Mouse (Mus musculus) layer of hippocampus, adult 2 months (tissue): ENCODE measurements around the gene Parp8. TPM values are rescaled to one million over a fixed set of nuclear protein-coding genes. Genes with fewer than 3 reads are reported as not detected.

Experiments used
- DNase-seq, 2 experiments: peaks; one replicate each; pipeline ENCODE4 v3.0.0; 2022; ENCODE audit warnings: low spot score in 2 of 2
- H3K27ac ChIP-seq: fragments of 200-600 bp; 2 replicates; pipeline ENCODE4 v1.8.1; 2022
- H3K4me3 ChIP-seq: fragments of 200-600 bp; 2 replicates; pipeline ENCODE4 v1.8.1; 2022; ENCODE audit warnings: mild to moderate bottlenecking
- CTCF ChIP-seq: fragments of 200-600 bp; conservative IDR thresholded peaks from 2 replicates; pipeline ENCODE4 v1.8.1; 2022; ENCODE audit warnings: antibody characterized with exemption, mild to moderate bottlenecking, moderate library complexity
- total RNA-seq, 2 experiments: library from RNA; stranded (reverse); gene quantifications; 2 replicates each; pipeline ENCODE4 v1.2.3; 2021

Gene Parp8
- total RNA-seq, 2 experiments from 2014 or later: 34.6 to 37.6 TPM

DNA sequence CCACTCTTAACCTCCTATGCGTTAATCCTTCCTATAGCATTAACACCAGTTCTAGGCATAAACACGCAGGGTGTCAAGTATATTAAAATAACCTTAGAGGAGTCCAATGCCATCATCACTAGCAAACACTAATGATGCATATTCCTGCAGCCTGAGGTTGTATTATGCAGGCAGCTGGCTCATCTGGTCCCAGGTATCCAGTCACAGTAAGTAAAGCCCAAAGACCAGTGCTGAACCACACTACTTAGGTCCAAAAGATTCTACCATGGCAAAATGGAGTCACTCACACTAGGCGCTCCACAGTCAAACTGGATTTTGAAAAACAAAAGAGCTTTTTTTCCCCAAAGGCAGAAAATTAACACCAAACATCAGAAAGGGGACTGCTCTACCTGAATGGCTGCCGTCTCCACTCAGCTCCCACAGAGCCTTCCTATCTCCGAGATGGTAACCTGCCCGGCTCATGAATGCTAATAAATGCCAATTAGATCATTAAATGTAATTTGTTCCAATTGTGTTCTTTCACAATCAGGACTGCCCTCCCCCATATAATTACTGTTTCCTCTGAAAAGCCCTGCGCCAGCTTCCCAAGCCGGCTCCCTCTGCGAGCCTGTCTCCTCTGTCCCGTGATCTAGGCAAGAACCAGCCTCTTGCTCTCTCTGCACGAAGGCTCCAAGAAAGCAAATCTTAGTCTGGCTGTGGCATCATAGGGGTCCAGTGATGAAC, 54.5 kb downstream of the Parp8 start:
- Histone ChIP-seq H3K27ac (no peak overlapping the region), H3K4me3 (peak overlapping the region; percentile 28)
- TF ChIP-seq CTCF: no peak
- peak in 1 of 2 experiments; percentile 26 for DNase-seq

GRCm38 (mm10) chr13:116969650-116970049, 55.7 kb downstream of the Parp8 start:
- Histone ChIP-seq H3K4me3 (no peak overlapping the region), H3K27ac (no peak overlapping the region)
- no peak for DNase-seq
- TF ChIP-seq CTCF: no peak

- Histone ChIP-seq H3K4me3 (no peak overlapping the region), H3K27ac (no peak overlapping the region)
- DNase-seq: no peak
- no peak for TF ChIP-seq CTCF
Observed at GRCm38 (mm10) chr13:116968906-116969305, 56.4 kb downstream of the Parp8 start.

DNA sequence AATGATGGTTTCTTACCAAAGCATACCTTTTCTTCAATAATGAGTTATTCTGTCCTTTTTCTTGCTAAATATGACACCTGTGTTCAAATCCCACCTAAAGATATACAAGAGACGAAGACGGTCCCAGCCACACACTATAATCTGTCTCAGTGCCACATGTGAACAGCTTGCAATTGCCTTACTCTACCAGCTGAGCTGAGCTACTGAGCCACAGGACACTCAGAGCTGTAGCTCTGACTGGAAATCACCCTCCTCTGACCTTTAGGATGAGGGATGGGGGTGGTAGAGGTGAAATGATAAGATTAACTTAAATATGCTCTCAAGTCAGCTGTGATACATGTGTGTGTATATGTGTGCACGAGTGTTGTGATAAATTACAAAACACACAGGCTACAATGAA, 57.9 kb downstream of the Parp8 start:
- TF ChIP-seq CTCF: no peak
- H3K27ac ChIP-seq: no peak overlapping the region
- DNase-seq: no peak

DNA sequence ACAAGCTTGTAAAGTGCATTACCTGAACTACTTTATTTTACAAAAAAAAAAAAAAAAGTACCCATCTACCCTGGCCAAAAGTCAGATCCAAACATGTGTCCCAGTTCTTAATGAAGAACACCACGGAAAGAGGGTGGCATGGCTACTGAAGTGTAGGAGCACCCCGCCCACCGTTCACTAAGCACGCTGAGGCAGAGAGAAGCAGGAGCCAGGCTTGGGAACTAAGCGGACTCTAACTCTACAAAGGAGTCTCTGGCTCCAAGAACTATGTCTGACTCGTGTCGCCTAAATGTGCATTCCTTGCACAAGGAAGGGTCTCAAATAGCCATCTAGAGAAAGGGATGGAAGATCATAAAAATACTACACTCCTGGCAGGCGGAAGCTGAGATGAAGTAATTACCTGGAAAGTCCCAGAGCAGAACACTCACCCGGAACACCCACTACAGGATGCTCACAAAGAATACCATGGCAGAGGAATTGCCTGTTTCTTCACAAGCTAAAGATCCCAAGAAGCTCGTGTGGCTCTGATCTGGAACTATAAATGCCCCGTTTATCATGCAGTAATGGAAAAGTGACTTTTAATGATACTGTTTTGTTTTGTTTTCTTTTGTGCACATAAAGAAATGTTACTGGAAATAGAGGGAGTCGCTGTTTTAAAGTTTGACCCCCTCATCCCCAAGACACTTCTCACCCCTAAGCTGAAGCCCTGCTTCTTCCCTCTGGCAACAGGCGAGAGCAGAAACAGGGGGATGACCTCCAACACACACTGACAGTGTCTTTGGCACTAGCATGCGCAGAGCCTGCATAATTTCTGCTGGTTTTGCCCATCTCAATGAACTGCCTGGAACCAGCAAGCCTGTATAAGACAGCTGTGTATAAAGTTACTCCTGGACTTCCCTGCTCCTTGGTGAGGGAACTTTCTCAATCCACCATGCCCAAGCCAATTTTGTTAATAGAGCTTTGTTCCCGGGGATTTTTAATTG, 62.6 kb downstream of the Parp8 start:
- H3K4me3 ChIP-seq: no peak overlapping the region
- TF ChIP-seq CTCF: no peak
- peak overlapping the region; percentile 6; the same call in 1 of the 2 replicates for H3K27ac ChIP-seq
- DNase-seq: no peak

More for the DNA sequence above, 57.9 kb downstream of the Parp8 start:
- H3K4me3 ChIP-seq: no peak overlapping the region

DNA sequence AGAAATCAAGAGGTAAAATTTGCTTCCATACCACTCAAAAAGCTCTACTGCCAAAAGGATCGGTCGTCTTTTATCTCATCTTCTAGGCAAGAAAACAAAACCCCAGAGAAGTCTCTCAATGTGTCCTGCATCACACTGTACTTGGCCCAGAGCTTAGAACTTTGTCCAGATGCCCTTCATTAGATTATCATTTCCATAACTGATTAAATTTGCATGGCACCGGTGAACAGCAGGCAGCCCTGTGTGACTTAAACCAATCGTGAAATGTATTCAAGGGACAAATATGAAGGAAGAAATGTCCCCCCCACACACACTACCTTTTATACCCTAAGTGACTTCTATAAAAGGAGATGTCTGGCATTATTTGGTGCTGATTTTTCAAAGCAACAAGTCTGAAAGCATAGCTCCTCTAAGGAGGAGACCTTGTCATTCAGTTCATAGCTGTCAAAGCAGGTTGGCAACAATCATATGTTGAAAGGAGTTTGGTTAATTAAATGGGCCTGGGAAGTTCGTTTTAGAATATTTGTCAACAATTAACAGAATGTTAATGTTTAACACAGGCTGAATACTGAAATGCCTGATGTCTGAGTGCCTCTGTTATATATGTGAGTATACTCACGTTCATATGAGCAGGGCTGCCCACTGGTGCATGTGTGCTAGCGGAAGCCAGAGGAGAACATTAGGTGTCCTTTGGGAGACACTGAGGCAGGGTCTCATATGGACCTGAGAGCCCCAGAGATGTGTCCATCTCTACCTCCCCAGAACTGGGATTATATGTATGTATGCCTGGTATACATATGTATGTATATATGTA, 66.4 kb downstream of the Parp8 start:
- no peak overlapping the region for H3K27ac ChIP-seq
- no peak overlapping the region for H3K4me3 ChIP-seq
- TF ChIP-seq CTCF: no peak
- DNase-seq: no peak

- DNase-seq: no peak
- no peak for TF ChIP-seq CTCF
- Histone ChIP-seq H3K27ac (no peak overlapping the region), H3K4me3 (no peak overlapping the region)
Observed at GRCm38 (mm10) chr13:116957577-116957976, 67.8 kb downstream of the Parp8 start.

GRCm38 (mm10) chr13:116951336-116951735, 74.0 kb downstream of the Parp8 start:
- no peak for DNase-seq
- Histone ChIP-seq H3K27ac (no peak overlapping the region), H3K4me3 (no peak overlapping the region)
- no peak for TF ChIP-seq CTCF

- Histone ChIP-seq H3K27ac (no peak overlapping the region), H3K4me3 (no peak overlapping the region)
- TF ChIP-seq CTCF: no peak
- DNase-seq: no peak
Observed at GRCm38 (mm10) chr13:116949527-116949926, 75.8 kb downstream of the Parp8 start.

DNA sequence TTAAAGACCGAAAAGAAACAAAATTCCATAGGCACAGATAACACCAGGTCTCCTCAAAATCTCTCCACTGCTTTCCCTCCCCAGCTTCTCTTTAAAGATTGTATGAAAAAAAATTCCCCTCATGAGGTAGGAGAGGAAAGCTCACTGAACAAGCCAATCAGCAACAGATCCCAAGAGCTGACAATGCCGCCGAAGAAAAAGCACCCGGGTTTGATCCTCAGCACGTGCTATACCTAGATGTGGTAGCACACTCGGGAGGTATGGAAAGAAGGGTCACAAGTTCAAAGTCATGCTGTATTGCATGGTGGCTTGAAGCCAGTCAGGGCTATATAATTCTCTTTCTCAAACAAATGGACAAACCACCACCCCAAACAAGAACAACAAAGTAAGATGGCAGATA, 76.3 kb downstream of the Parp8 start:
- no peak for TF ChIP-seq CTCF
- no peak overlapping the region for H3K4me3 ChIP-seq
- no peak overlapping the region for H3K27ac ChIP-seq
- no peak for DNase-seq

- Histone ChIP-seq H3K27ac (no peak overlapping the region), H3K4me3 (no peak overlapping the region)
- DNase-seq: no peak
- TF ChIP-seq CTCF: no peak
Observed at GRCm38 (mm10) chr13:116948299-116948659, 77.1 kb downstream of the Parp8 start.

GRCm38 (mm10) chr13:116947611-116948298, 77.6 kb downstream of the Parp8 start:
- Histone ChIP-seq H3K4me3 (no peak overlapping the region), H3K27ac (no peak overlapping the region)
- no peak for DNase-seq
- TF ChIP-seq CTCF: no peak
